Mouse (Mus musculus): ENCODE results near the gene Hsd17b11. TPM values are rescaled to one million over a fixed set of nuclear protein-coding genes. Genes with fewer than 3 reads are reported as not detected.
"Not testable (repeated sequence)": the region's sequence is repeated elsewhere in the genome, so short reads cannot be mapped to it uniquely, and the experiment has no call there.

The Hsd17b11 gene
- total RNA-seq, 2 experiments from 2014 or later: 79.0 to 93.7 TPM

GRCm38 (mm10) chr5:103993601-103994000 lies 28.1 kb downstream of the Hsd17b11 start:
- ATAC-seq (replicated peaks; ENCODE audit: poor library complexity, severe bottlenecking): peak; percentile 61

GRCm38 (mm10) chr5:103992831-103993230 lies 28.9 kb downstream of the Hsd17b11 start:
- ATAC-seq (replicated peaks; ENCODE audit: poor library complexity, severe bottlenecking): no peak

GRCm38 (mm10) chr5:103980705-103981560 lies 40.8 kb downstream of the Hsd17b11 start:
- no peak for ATAC-seq (replicated peaks; ENCODE audit: poor library complexity, severe bottlenecking)

DNA sequence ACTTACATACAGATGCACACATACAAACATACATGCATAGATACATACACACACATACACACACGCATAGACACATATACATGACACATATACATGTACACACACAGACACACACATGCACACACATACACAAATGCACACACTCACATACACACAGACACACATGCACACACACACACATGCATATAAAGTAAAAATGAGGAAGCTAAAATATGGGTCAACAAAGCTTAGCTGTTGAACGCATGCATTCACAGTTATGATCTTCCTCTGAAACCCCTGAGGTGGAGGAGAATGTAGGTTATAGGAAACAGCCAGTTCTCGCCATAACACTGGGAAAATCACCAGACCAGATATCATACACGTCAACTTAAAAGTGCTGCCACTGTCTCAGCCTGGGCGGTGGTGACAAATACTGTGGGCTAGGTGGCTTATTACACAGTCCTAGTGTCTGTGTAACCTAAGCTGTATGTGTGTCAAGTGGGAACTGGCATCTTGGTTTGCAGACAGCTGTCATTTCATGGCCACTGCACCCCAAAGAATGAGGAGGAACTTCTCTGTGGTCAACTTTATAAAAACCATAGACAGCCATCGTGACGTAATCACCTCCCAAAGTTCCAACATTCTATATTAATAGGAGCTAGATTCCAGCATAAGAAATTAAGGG lies 43.7 kb downstream of the Hsd17b11 start:
- ATAC-seq (replicated peaks; ENCODE audit: poor library complexity, severe bottlenecking): peak; percentile 78

GRCm38 (mm10) chr5:103977297-103977696 lies 44.4 kb downstream of the Hsd17b11 start, which contains the start of gene Hsd17b13:
Hsd17b13 (minus strand) TSS chr5:103977410.
- ATAC-seq (replicated peaks; ENCODE audit: poor library complexity, severe bottlenecking): no peak

GRCm38 (mm10) chr5:103975736-103976135 lies 46.0 kb downstream of the Hsd17b11 start:
- ATAC-seq (replicated peaks; ENCODE audit: poor library complexity, severe bottlenecking): no peak; the same call in 1 of the 2 replicates

DNA sequence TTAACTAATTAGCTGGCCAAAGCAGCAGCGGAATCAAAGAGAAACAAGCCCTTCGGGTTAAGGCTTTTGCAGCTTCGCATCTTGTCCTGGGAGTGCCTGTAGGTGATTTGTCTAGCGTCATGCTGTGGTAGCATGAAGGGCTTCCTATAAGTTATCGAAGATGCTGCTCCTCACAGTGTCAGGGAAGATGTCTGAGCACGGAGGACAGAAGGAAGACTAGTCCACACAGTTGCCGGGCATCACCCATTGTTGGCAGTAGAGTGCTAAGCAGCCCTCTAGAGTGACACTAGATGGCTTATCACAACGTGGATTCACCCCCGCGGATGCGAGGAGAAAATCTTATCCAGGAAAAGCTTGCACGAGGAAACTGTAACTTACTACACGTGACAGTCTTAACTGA lies 48.9 kb downstream of the Hsd17b11 start:
- peak; percentile 21; the same call in 1 of the 2 replicates for ATAC-seq (replicated peaks; ENCODE audit: poor library complexity, severe bottlenecking)

DNA sequence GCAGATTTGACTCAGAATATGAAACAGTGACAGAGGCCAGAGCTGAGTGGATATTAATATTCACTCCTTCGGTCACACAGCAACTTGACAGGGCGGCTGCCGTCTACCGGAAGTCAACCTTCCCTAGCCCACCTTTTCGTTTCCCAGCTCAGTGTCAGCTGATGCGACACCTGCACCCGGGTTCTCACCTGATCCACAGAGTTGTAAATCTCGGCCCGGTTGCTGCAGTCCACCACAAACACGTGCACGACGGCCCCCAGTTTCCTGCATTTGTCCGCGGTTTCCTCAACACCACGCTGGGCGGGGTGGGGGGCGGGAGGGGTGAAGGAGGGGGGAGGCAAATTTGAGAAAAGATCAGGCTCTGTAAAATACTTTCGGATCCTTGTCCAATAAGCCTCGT lies 49.3 kb downstream of the Hsd17b11 start:
- peak; percentile 47 for ATAC-seq (replicated peaks; ENCODE audit: poor library complexity, severe bottlenecking)

DNA sequence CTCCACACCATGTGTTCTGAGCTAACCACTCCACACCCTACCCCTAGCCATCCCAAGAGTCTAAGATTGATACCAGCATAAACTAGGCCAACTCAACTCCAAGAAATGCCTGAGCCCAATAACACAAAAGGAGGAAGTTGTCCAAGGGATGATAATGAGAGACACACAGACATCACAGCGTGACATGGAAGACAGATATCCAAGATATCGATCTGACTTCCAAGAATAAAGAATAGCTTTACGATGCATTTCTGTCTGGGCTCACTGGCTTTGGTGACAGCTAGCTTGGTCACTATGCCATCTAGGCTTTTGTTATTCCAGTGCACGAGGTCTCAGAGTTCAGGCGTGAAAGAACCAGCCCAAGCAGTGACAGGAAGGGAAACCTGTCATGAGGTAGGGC lies 50.7 kb downstream of the Hsd17b11 start:
- ATAC-seq (replicated peaks; ENCODE audit: poor library complexity, severe bottlenecking): no peak

- ATAC-seq (replicated peaks; ENCODE audit: poor library complexity, severe bottlenecking): no peak
Measured at GRCm38 (mm10) chr5:103962935-103963429, 58.7 kb downstream of the Hsd17b11 start.

GRCm38 (mm10) chr5:103954638-103955037 lies 67.1 kb downstream of the Hsd17b11 start:
- no peak for ATAC-seq (replicated peaks; ENCODE audit: poor library complexity, severe bottlenecking)

- no peak for ATAC-seq (replicated peaks; ENCODE audit: poor library complexity, severe bottlenecking)
Measured at GRCm38 (mm10) chr5:103953135-103954083, 68.3 kb downstream of the Hsd17b11 start.

GRCm38 (mm10) chr5:103950138-103950537 lies 71.6 kb downstream of the Hsd17b11 start:
- not testable (repeated sequence) for ATAC-seq (replicated peaks; ENCODE audit: poor library complexity, severe bottlenecking)

DNA sequence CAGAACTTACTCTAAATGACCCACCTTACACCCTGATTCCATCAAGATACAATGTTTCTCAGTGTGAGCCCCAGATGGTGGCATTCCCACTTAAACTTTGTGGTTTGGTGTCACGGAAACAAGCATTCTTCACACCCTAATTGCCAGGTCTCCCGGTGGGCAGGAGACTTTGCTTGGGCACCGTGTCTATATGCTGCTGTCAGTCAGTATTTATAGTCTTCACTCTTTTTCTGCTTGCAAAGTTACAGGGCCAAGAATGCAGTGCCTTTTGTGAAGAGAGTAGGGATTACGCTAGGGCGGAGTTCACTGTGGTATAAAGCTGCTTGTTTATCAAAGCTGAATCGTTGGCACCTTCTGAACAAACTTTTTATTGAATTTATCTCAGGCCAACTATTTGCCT lies 78.5 kb downstream of the Hsd17b11 start:
- no peak for ATAC-seq (replicated peaks; ENCODE audit: poor library complexity, severe bottlenecking)

- no peak for ATAC-seq (replicated peaks; ENCODE audit: poor library complexity, severe bottlenecking)
Measured at GRCm38 (mm10) chr5:103939856-103940255, 81.9 kb downstream of the Hsd17b11 start.

Other genes starting within 250 kb of the Hsd17b11 start
- gene Klhl8, start 110.7 kb downstream of the Hsd17b11 start, total RNA-seq (2014; fragmentation: Nextera tagmentation): 1.9 and 2.5 TPM in 2 replicates
- gene Klhl8, start 110.7 kb downstream of the Hsd17b11 start, total RNA-seq (2017): 3.5 and 4.1 TPM in 2 replicates
- not detected in 2 replicates for gene Hsd17b13, start 44.5 kb downstream of the Hsd17b11 start, total RNA-seq (2014; fragmentation: Nextera tagmentation)
- gene Hsd17b13, start 44.5 kb downstream of the Hsd17b11 start, total RNA-seq (2017): not detected in 2 replicates
- gene Nudt9, start 24.4 kb upstream of the Hsd17b11 start, total RNA-seq (2014; fragmentation: Nextera tagmentation): 21.3 and 32.5 TPM in 2 replicates
- 37.4 and 43.8 TPM in 2 replicates for gene Nudt9, start 24.4 kb upstream of the Hsd17b11 start, total RNA-seq (2017)
- gene Gm17660, start 55.7 kb upstream of the Hsd17b11 start, total RNA-seq (2014; fragmentation: Nextera tagmentation): not detected in 2 replicates
- gene Gm17660, start 55.7 kb upstream of the Hsd17b11 start, total RNA-seq (2017): not detected in 2 replicates
- gene Sparcl1, start 91.8 kb upstream of the Hsd17b11 start, total RNA-seq (2014; fragmentation: Nextera tagmentation): not detected in 2 replicates
- gene Sparcl1, start 91.8 kb upstream of the Hsd17b11 start, total RNA-seq (2017): not detected in 2 replicates
- not detected in 2 replicates for gene Dspp, start 148.8 kb upstream of the Hsd17b11 start, total RNA-seq (2014; fragmentation: Nextera tagmentation)
- not detected in 2 replicates for gene Dspp, start 148.8 kb upstream of the Hsd17b11 start, total RNA-seq (2017)
- not detected in 2 replicates for gene Dmp1, start 180.7 kb upstream of the Hsd17b11 start, total RNA-seq (2014; fragmentation: Nextera tagmentation)
- gene Dmp1, start 180.7 kb upstream of the Hsd17b11 start, total RNA-seq (2017): not detected in 2 replicates